Mouse (Mus musculus): Measurements from ENCODE around the gene Trpc2. TPM values are rescaled to one million over a fixed set of nuclear protein-coding genes. Genes with fewer than 3 reads are reported as not detected.

Trpc2 gene
- total RNA-seq, 2 experiments from 2014 or later, result 0.80 TPM; not detected in 1

- no peak for ATAC-seq (replicated peaks; ENCODE audit: low FRiP score, low TSS enrichment, poor library complexity, severe bottlenecking)
Observed at GRCm38 (mm10) chr7:102100868-102101267, 18.0 kb downstream of the Trpc2 start.

- no peak for ATAC-seq (replicated peaks; ENCODE audit: low FRiP score, low TSS enrichment, poor library complexity, severe bottlenecking)
Observed at GRCm38 (mm10) chr7:102101487-102101886, 18.6 kb downstream of the Trpc2 start, which contains the start of gene Art1. Gene Art1, plus strand, starts transcription at chr7:102101743.

- ATAC-seq (replicated peaks; ENCODE audit: low FRiP score, low TSS enrichment, poor library complexity, severe bottlenecking), result no peak
Observed at GRCm38 (mm10) chr7:102102241-102102640, 19.3 kb downstream of the Trpc2 start.

GRCm38 (mm10) chr7:102102696-102103095 lies 19.8 kb downstream of the Trpc2 start:
- ATAC-seq (replicated peaks; ENCODE audit: low FRiP score, low TSS enrichment, poor library complexity, severe bottlenecking), result no peak

- peak; percentile 73 for ATAC-seq (replicated peaks; ENCODE audit: low FRiP score, low TSS enrichment, poor library complexity, severe bottlenecking)
Observed at GRCm38 (mm10) chr7:102103555-102103954, 20.6 kb downstream of the Trpc2 start.

GRCm38 (mm10) chr7:102104126-102104525 lies 21.2 kb downstream of the Trpc2 start:
- no peak for ATAC-seq (replicated peaks; ENCODE audit: low FRiP score, low TSS enrichment, poor library complexity, severe bottlenecking)

GRCm38 (mm10) chr7:102106700-102107141 lies 23.8 kb downstream of the Trpc2 start:
- ATAC-seq (replicated peaks; ENCODE audit: low FRiP score, low TSS enrichment, poor library complexity, severe bottlenecking), result no peak

GRCm38 (mm10) chr7:102108206-102108605 lies 25.3 kb downstream of the Trpc2 start:
- no peak for ATAC-seq (replicated peaks; ENCODE audit: low FRiP score, low TSS enrichment, poor library complexity, severe bottlenecking)

GRCm38 (mm10) chr7:102109171-102109570 lies 26.3 kb downstream of the Trpc2 start, which contains the start of gene Art5:
Gene Art5, minus strand, starts transcription at chr7:102109489.
- no peak for ATAC-seq (replicated peaks; ENCODE audit: low FRiP score, low TSS enrichment, poor library complexity, severe bottlenecking)

- no peak for ATAC-seq (replicated peaks; ENCODE audit: low FRiP score, low TSS enrichment, poor library complexity, severe bottlenecking)
Observed at GRCm38 (mm10) chr7:102109746-102110145, 26.8 kb downstream of the Trpc2 start.

GRCm38 (mm10) chr7:102113151-102113729 lies 30.3 kb downstream of the Trpc2 start:
- no peak for ATAC-seq (replicated peaks; ENCODE audit: low FRiP score, low TSS enrichment, poor library complexity, severe bottlenecking)

GRCm38 (mm10) chr7:102116579-102117331 lies 33.8 kb downstream of the Trpc2 start, which contains the start of gene Chrna10:
Gene Chrna10, minus strand, starts transcription at chr7:102116828.
- no peak for ATAC-seq (replicated peaks; ENCODE audit: low FRiP score, low TSS enrichment, poor library complexity, severe bottlenecking)

GRCm38 (mm10) chr7:102117382-102117781 lies 34.5 kb downstream of the Trpc2 start:
- no peak for ATAC-seq (replicated peaks; ENCODE audit: low FRiP score, low TSS enrichment, poor library complexity, severe bottlenecking)

GRCm38 (mm10) chr7:102120326-102120725 lies 37.4 kb downstream of the Trpc2 start:
- no peak for ATAC-seq (replicated peaks; ENCODE audit: low FRiP score, low TSS enrichment, poor library complexity, severe bottlenecking)

GRCm38 (mm10) chr7:102132395-102132794 lies 49.5 kb downstream of the Trpc2 start:
- ATAC-seq (replicated peaks; ENCODE audit: low FRiP score, low TSS enrichment, poor library complexity, severe bottlenecking), result no peak

GRCm38 (mm10) chr7:102137464-102137863 lies 54.5 kb downstream of the Trpc2 start:
- ATAC-seq (replicated peaks; ENCODE audit: low FRiP score, low TSS enrichment, poor library complexity, severe bottlenecking), result peak; percentile 83

GRCm38 (mm10) chr7:102137898-102138297 lies 55.0 kb downstream of the Trpc2 start:
- no peak for ATAC-seq (replicated peaks; ENCODE audit: low FRiP score, low TSS enrichment, poor library complexity, severe bottlenecking)
